Mouse (Mus musculus) c-Kit-positive CD71-positive TER-119-negative erythroid progenitor cells, embryonic 14.5 days (primary cell): ENCODE data around the gene U2af2.

Experiments used
- DNase-seq: peaks from one replicate; pipeline ENCODE4 v3.0.0-alpha.2; 2013; ENCODE audit warnings: low read depth

U2af2 gene

GRCm38 (mm10) chr7:5037467-5037866 lies 24.5 kb upstream of the U2af2 start:
- no peak for DNase-seq

GRCm38 (mm10) chr7:5038109-5038732 lies 23.7 kb upstream of the U2af2 start, which contains the start of gene Zfp784:
Gene Zfp784 (minus strand): TSS chr7:5038446.
- DNase-seq: peak; percentile 84

- no peak for DNase-seq
Measured at GRCm38 (mm10) chr7:5038940-5039339, 23.0 kb upstream of the U2af2 start.

- no peak for DNase-seq
Measured at GRCm38 (mm10) chr7:5044981-5045380, 17.0 kb upstream of the U2af2 start.

- no peak for DNase-seq
Measured at GRCm38 (mm10) chr7:5046112-5046511, 15.8 kb upstream of the U2af2 start.

GRCm38 (mm10) chr7:5047313-5047712 lies 14.6 kb upstream of the U2af2 start:
- DNase-seq: no peak

GRCm38 (mm10) chr7:5051193-5052192 lies 10.4 kb upstream of the U2af2 start, which contains the start of gene Zfp580:
Gene Zfp580 (plus strand): TSS chr7:5051538.
- no peak for DNase-seq

- no peak for DNase-seq
Measured at GRCm38 (mm10) chr7:5052438-5052837, 9.5 kb upstream of the U2af2 start.

GRCm38 (mm10) chr7:5052931-5053343 lies 9.0 kb upstream of the U2af2 start:
- DNase-seq: no peak

GRCm38 (mm10) chr7:5053456-5054179 lies 8.3 kb upstream of the U2af2 start:
- DNase-seq: no peak

GRCm38 (mm10) chr7:5056651-5057263 lies 5.2 kb upstream of the U2af2 start:
- no peak for DNase-seq

GRCm38 (mm10) chr7:5057381-5057780 lies 4.6 kb upstream of the U2af2 start:
- no peak for DNase-seq

- no peak for DNase-seq
Measured at GRCm38 (mm10) chr7:5057804-5058203, 4.1 kb upstream of the U2af2 start.

GRCm38 (mm10) chr7:5058631-5059030 lies 3.3 kb upstream of the U2af2 start:
- DNase-seq: no peak

GRCm38 (mm10) chr7:5059421-5059820 lies 2.5 kb upstream of the U2af2 start:
- DNase-seq: no peak

GRCm38 (mm10) chr7:5060239-5060731 lies 1.7 kb upstream of the U2af2 start:
- peak; percentile 67 for DNase-seq

GRCm38 (mm10) chr7:5060944-5061773 lies 784 bp upstream of the U2af2 start:
- peak; percentile 98 for DNase-seq

- DNase-seq: peak; percentile 72
Measured at GRCm38 (mm10) chr7:5062360-5063001, 538 bp downstream of the U2af2 start.

GRCm38 (mm10) chr7:5064886-5065285 lies 2.9 kb downstream of the U2af2 start:
- no peak for DNase-seq

GRCm38 (mm10) chr7:5073586-5073985 lies 11.6 kb downstream of the U2af2 start:
- DNase-seq: peak; percentile 59
